In genomic region chr12:4872983-4873477, GRCm38 (mm10) we compare ENCODE assay signal across 13 mouse cellular contexts. TPM values are rescaled to one million over a fixed set of nuclear protein-coding genes. Genes with fewer than 3 reads are reported as not detected.
DNase-seq lines count a peak whose midpoint lies in the region; ATAC-seq and TF ChIP-seq lines count a peak whose summit lies in the region.
"Had no signal": no experiment of that assay in that cellular context is flagged by ENCODE, and none has a peak within 500 bp of the region (broad histone marks: within the 10 kb centered on the region; RNA-seq: fewer than 3 reads in every experiment).

No protein-coding gene starts in this region.

- H3K9me3 ChIP-seq in lung, embryonic 15.5 days, result no peaks in the 10 kb centered on the region
- no peaks in the 10 kb centered on the region for H3K9me3 ChIP-seq in liver, embryonic 14.5 days (ENCODE audit: control insufficient read depth, low read length)
- H3K9me3 ChIP-seq in intestine, postnatal 0 days (ENCODE audit: control insufficient read depth), result no peaks in the 10 kb centered on the region
- H3K9me3 ChIP-seq: embryonic facial prominence, embryonic 13.5 days had no signal

- no peaks in the 10 kb centered on the region for H3K27me3 ChIP-seq in lung, embryonic 15.5 days
- no peaks in the 10 kb centered on the region for H3K27me3 ChIP-seq in liver, embryonic 14.5 days (ENCODE audit: control insufficient read depth, insufficient read depth, low read length)
- H3K27me3 ChIP-seq in intestine, postnatal 0 days (replicated peaks; ENCODE audit: control insufficient read depth, insufficient read depth, low read length), result no peaks in the 10 kb centered on the region

- no peak overlapping the region for H3K27ac ChIP-seq in lung, embryonic 15.5 days
- H3K27ac ChIP-seq in liver, embryonic 14.5 days, result peak overlapping the region; percentile 99
- H3K27ac ChIP-seq in intestine, postnatal 0 days (ENCODE audit: low read depth, low read length), result no peak overlapping the region
- H3K27ac ChIP-seq: embryonic facial prominence, embryonic 13.5 days had no signal

- H3K9ac ChIP-seq in lung, embryonic 15.5 days, result no peak overlapping the region
- peak overlapping the region; percentile 100 for H3K9ac ChIP-seq in liver, embryonic 14.5 days (replicated peaks)
- H3K9ac ChIP-seq in intestine, postnatal 0 days (ENCODE audit: low read depth, low read length), result no peak overlapping the region

- peak; percentile 10; the same call in 1 of the 2 replicates for ATAC-seq in lung, embryonic 15.5 days (ENCODE audit: borderline replicate concordance, extremely low read depth, low FRiP score, low TSS enrichment)
- ATAC-seq in liver, embryonic 14.5 days (ENCODE audit: insufficient read depth), result peak; percentile 87
- no peak for ATAC-seq in intestine, postnatal 0 days

- peak; percentile 98 for TF ChIP-seq EP300 in liver, embryonic 14.5 days (IDR thresholded peaks at IDR 0.05; ENCODE audit: low read depth)

- no peak overlapping the region for H3K4me2 ChIP-seq in lung, embryonic 15.5 days
- peak overlapping the region; percentile 96 for H3K4me2 ChIP-seq in liver, embryonic 14.5 days (ENCODE audit: low read depth)
- H3K4me2 ChIP-seq in intestine, postnatal 0 days (replicated peaks; ENCODE audit: low read depth), result no peak overlapping the region

- DNase-seq in lung, postnatal 14 days, result no peak
- DNase-seq in c-Kit-positive CD71-positive TER-119-positive erythroid progenitor cells, embryonic 14.5 days (ENCODE audit: low spot score), result peak; percentile 87
- DNase-seq in liver, embryonic 14.5 days (ENCODE audit: low read depth in 3 of 3, low spot score in 3 of 3), result peak; percentile 81 to 87 (median 85)
- DNase-seq in spleen, postnatal 4 days (ENCODE audit: low spot score in 2 of 2), result peak; percentile 49 to 62
- DNase-seq in adrenal gland, adult 2 months, result no peak
- DNase-seq: cerebellum, postnatal 10 days; gastrocnemius, postnatal 10 days; heart, postnatal 4 days; kidney, postnatal 25 days; layer of hippocampus, postnatal 36 days had no signal

- 0 out of 2 replicates have a peak, but pooled peaks have one; percentile 1 for TF ChIP-seq CTCF in liver, embryonic 14.5 days (IDR thresholded peaks at IDR 0.05; ENCODE audit: low read depth)
- TF ChIP-seq CTCF in intestine, postnatal 0 days (IDR thresholded peaks at IDR 0.05; ENCODE audit: low read depth), result no peak

- H3K36me3 ChIP-seq in lung, embryonic 15.5 days, result no peaks in the 10 kb centered on the region
- peaks cover 29% of the 10 kb centered on the region for H3K36me3 ChIP-seq in liver, embryonic 14.5 days (replicated peaks; ENCODE audit: control insufficient read depth, insufficient read depth, low read depth)
- H3K36me3 ChIP-seq in intestine, postnatal 0 days (ENCODE audit: control insufficient read depth, insufficient read depth), result no peaks in the 10 kb centered on the region
- H3K36me3 ChIP-seq: embryonic facial prominence, embryonic 13.5 days had no signal

- no peak overlapping the region for H3K4me3 ChIP-seq in lung, embryonic 15.5 days
- H3K4me3 ChIP-seq in liver, embryonic 14.5 days (ENCODE audit: insufficient read depth in 1 of 2, low read depth in 2 of 2, low read length in 2 of 2), result peak overlapping the region; percentile 82 to 92
- H3K4me3 ChIP-seq in intestine, postnatal 0 days (ENCODE audit: low read depth, low read length), result no peak overlapping the region

- 63% methylated on average over 5 of the region's 5 CpGs for WGBS in lung, embryonic 15.5 days
- WGBS in liver, embryonic 14.5 days (ENCODE audit: insufficient replicate concordance), result 9% methylated on average over 5 of the region's 5 CpGs
- 68% methylated on average over 5 of the region's 5 CpGs for WGBS in intestine, postnatal 0 days

- H3K4me1 ChIP-seq in lung, embryonic 15.5 days, result peaks cover 23% of the 10 kb centered on the region
- peaks cover 23 to 43% of the 10 kb centered on the region in 2 experiments for H3K4me1 ChIP-seq in liver, embryonic 14.5 days (replicated peaks; ENCODE audit: control insufficient read depth in 2 of 2, insufficient read depth in 2 of 2, low read length in 1 of 2)
- H3K4me1 ChIP-seq in intestine, postnatal 0 days (replicated peaks; ENCODE audit: control insufficient read depth, insufficient read depth, low read length), result 0 out of 2 replicates have a peak, but pooled peaks cover 3% of the 10 kb centered on the region

RNA-seq across cellular contexts. Expression of gene Mfsd2b, which starts 1.1 kb away (rescaled TPM):
- 2.1 and 2.2 TPM in 2 replicates for polyA plus RNA-seq in lung, embryonic 15.5 days (2015; fragmentation: Nextera tagmentation; extraction: Ambion mirVana)
- 45.9 and 53.1 TPM in 2 replicates for polyA plus RNA-seq in liver, embryonic 14.5 days (2012; rRNA removed)
- polyA plus RNA-seq in liver, embryonic 14.5 days (2014; fragmentation: Nextera tagmentation; extraction: Ambion mirVana), result 54.6 and 62.6 TPM in 2 replicates
- total RNA-seq in adrenal gland, adult 2 months (2021), result under 1 TPM; 0.55 to 0.61 TPM
- 1.0 and 2.3 TPM in 2 replicates for polyA plus RNA-seq in adrenal gland, adult 2 months (2012; rRNA removed)
- 0.55 and 0.61 TPM in 2 replicates for polyA plus RNA-seq in intestine, postnatal 0 days (2015; fragmentation: Nextera tagmentation; extraction: Ambion mirVana)

RNA-seq across cellular contexts. Expression of gene Wdcp, which starts 29.9 kb away (rescaled TPM):
- polyA plus RNA-seq in lung, embryonic 15.5 days (2015; fragmentation: Nextera tagmentation; extraction: Ambion mirVana), result 16.7 and 18.9 TPM in 2 replicates
- polyA plus RNA-seq in liver, embryonic 14.5 days (2012; rRNA removed), result 7.7 and 9.1 TPM in 2 replicates
- polyA plus RNA-seq in liver, embryonic 14.5 days (2014; fragmentation: Nextera tagmentation; extraction: Ambion mirVana), result 11.3 and 11.6 TPM in 2 replicates
- 1 to 10 TPM; 7.1 to 7.7 TPM for total RNA-seq in adrenal gland, adult 2 months (2021)
- 3.5 and 3.8 TPM in 2 replicates for polyA plus RNA-seq in adrenal gland, adult 2 months (2012; rRNA removed)
- polyA plus RNA-seq in intestine, postnatal 0 days (2015; fragmentation: Nextera tagmentation; extraction: Ambion mirVana), result 7.3 and 8.7 TPM in 2 replicates

RNA-seq across cellular contexts. Expression of gene Fkbp1b, which starts 31.6 kb away (rescaled TPM):
- polyA plus RNA-seq in lung, embryonic 15.5 days (2015; fragmentation: Nextera tagmentation; extraction: Ambion mirVana), result 7.4 and 8.5 TPM in 2 replicates
- polyA plus RNA-seq in liver, embryonic 14.5 days (2012; rRNA removed), result 2.5 and 2.9 TPM in 2 replicates
- polyA plus RNA-seq in liver, embryonic 14.5 days (2014; fragmentation: Nextera tagmentation; extraction: Ambion mirVana), result 2.2 and 2.6 TPM in 2 replicates
- 1 to 10 TPM; 4.2 to 9.6 TPM for total RNA-seq in adrenal gland, adult 2 months (2021)
- 5.2 and 8.9 TPM in 2 replicates for polyA plus RNA-seq in adrenal gland, adult 2 months (2012; rRNA removed)
- 16.2 and 20.6 TPM in 2 replicates for polyA plus RNA-seq in intestine, postnatal 0 days (2015; fragmentation: Nextera tagmentation; extraction: Ambion mirVana)

RNA-seq across cellular contexts. Expression of gene Ubxn2a, which starts 34.5 kb away (rescaled TPM):
- polyA plus RNA-seq in lung, embryonic 15.5 days (2015; fragmentation: Nextera tagmentation; extraction: Ambion mirVana), result 28.4 and 31.3 TPM in 2 replicates
- 3.9 and 7.4 TPM in 2 replicates for polyA plus RNA-seq in liver, embryonic 14.5 days (2012; rRNA removed)
- 23.0 and 26.4 TPM in 2 replicates for polyA plus RNA-seq in liver, embryonic 14.5 days (2014; fragmentation: Nextera tagmentation; extraction: Ambion mirVana)
- total RNA-seq in adrenal gland, adult 2 months (2021), result 10 to 100 TPM; 50.1 TPM
- 7.1 and 8.6 TPM in 2 replicates for polyA plus RNA-seq in adrenal gland, adult 2 months (2012; rRNA removed)
- polyA plus RNA-seq in intestine, postnatal 0 days (2015; fragmentation: Nextera tagmentation; extraction: Ambion mirVana), result 45.0 and 49.3 TPM in 2 replicates

RNA-seq across cellular contexts. Expression of gene Atad2b, which starts 44.1 kb away (rescaled TPM):
- polyA plus RNA-seq in lung, embryonic 15.5 days (2015; fragmentation: Nextera tagmentation; extraction: Ambion mirVana), result 9.5 and 10.3 TPM in 2 replicates
- polyA plus RNA-seq in liver, embryonic 14.5 days (2012; rRNA removed), result 5.5 and 6.6 TPM in 2 replicates
- polyA plus RNA-seq in liver, embryonic 14.5 days (2014; fragmentation: Nextera tagmentation; extraction: Ambion mirVana), result 7.0 and 8.1 TPM in 2 replicates
- total RNA-seq in adrenal gland, adult 2 months (2021), result 10 to 100 TPM; 17.6 to 29.7 TPM
- polyA plus RNA-seq in adrenal gland, adult 2 months (2012; rRNA removed), result 23.0 and 25.5 TPM in 2 replicates
- 5.5 and 7.6 TPM in 2 replicates for polyA plus RNA-seq in intestine, postnatal 0 days (2015; fragmentation: Nextera tagmentation; extraction: Ambion mirVana)

Comparison
In these comparisons a context has a peak if more than half of its experiments do, and no peak if none do; other contexts are left out.
1. H3K4me3 ChIP-seq: peak in liver, embryonic 14.5 days (2 of 2); none in lung, embryonic 15.5 days (single experiment) and intestine, postnatal 0 days (single experiment).
2. DNase-seq: peak in c-Kit-positive CD71-positive TER-119-positive erythroid progenitor cells, embryonic 14.5 days (single experiment), liver, embryonic 14.5 days (3 of 3) and spleen, postnatal 4 days (2 of 2); none in lung, postnatal 14 days (single experiment) and adrenal gland, adult 2 months (single experiment).
3. RNA of gene Mfsd2b, which starts 1.1 kb away (polyA plus RNA-seq): 45.9 to 62.6 TPM in liver, embryonic 14.5 days; 1.0 to 2.3 TPM in adrenal gland, adult 2 months, 2.1 to 2.2 TPM in lung, embryonic 15.5 days and 0.55 to 0.61 TPM in intestine, postnatal 0 days; every median in the first group is over 10 times any median in the second.